In genomic region chr4:106614180-106614797, GRCm38 (mm10) we compare ENCODE assay signal across 8 mouse cellular contexts. TPM values are rescaled to one million over a fixed set of nuclear protein-coding genes. Genes with fewer than 3 reads are reported as not detected.
DNase-seq lines count a peak whose midpoint lies in the region; ATAC-seq and TF ChIP-seq lines count a peak whose summit lies in the region.

No protein-coding gene starts in this region.

- H3K4me1 ChIP-seq in embryonic facial prominence, embryonic 12.5 days, result peaks cover 10% of the 10 kb centered on the region
- peaks cover 4% of the 10 kb centered on the region; the same call in 1 of the 2 replicates for H3K4me1 ChIP-seq in limb, embryonic 14.5 days (ENCODE audit: control insufficient read depth, insufficient read depth, low read length)
- peaks cover 15% of the 10 kb centered on the region for H3K4me1 ChIP-seq in midbrain, embryonic 15.5 days

- no peak overlapping the region for H3K4me3 ChIP-seq in embryonic facial prominence, embryonic 12.5 days
- no peak overlapping the region for H3K4me3 ChIP-seq in limb, embryonic 14.5 days (replicated peaks; ENCODE audit: low read length)
- H3K4me3 ChIP-seq in midbrain, embryonic 15.5 days, result no peak overlapping the region

- no peak overlapping the region for H3K9ac ChIP-seq in embryonic facial prominence, embryonic 12.5 days
- H3K9ac ChIP-seq in limb, embryonic 14.5 days (ENCODE audit: low read depth, low read length, severe bottlenecking), result no peak overlapping the region
- H3K9ac ChIP-seq in midbrain, embryonic 15.5 days, result peak overlapping the region; percentile 8; the same call in 1 of the 2 replicates

- DNase-seq in 416B (ENCODE audit: low read depth), result peak; percentile 69
- peak; percentile 58 for DNase-seq in adrenal gland, postnatal 25 days
- DNase-seq in heart, adult 8-10 months (ENCODE audit: low spot score), result peak; percentile 20
- DNase-seq in kidney, adult 9 months, result peak; percentile 70
- peak; percentile 71 for DNase-seq in limb, embryonic 14.5 days (ENCODE audit: low spot score)
- DNase-seq in spleen, postnatal 4 days (ENCODE audit: low spot score in 2 of 2), result peak; percentile 55 to 80

- no peaks in the 10 kb centered on the region for H3K36me3 ChIP-seq in embryonic facial prominence, embryonic 12.5 days
- no peaks in the 10 kb centered on the region for H3K36me3 ChIP-seq in limb, embryonic 14.5 days (ENCODE audit: control insufficient read depth, insufficient read depth, low read length)
- H3K36me3 ChIP-seq in midbrain, embryonic 15.5 days (replicated peaks), result no peaks in the 10 kb centered on the region

- peak; percentile 78 for ATAC-seq in embryonic facial prominence, embryonic 12.5 days (ENCODE audit: insufficient number of reproducible peaks, insufficient read depth, low FRiP score, low TSS enrichment)
- ATAC-seq in limb, embryonic 14.5 days (ENCODE audit: low FRiP score, low read depth), result peak; percentile 61
- ATAC-seq in midbrain, embryonic 15.5 days (replicated peaks), result peak; percentile 86

- no peak overlapping the region for H3K4me2 ChIP-seq in embryonic facial prominence, embryonic 12.5 days (replicated peaks)
- no peak overlapping the region for H3K4me2 ChIP-seq in limb, embryonic 14.5 days (replicated peaks; ENCODE audit: low read depth, low read length, severe bottlenecking)
- H3K4me2 ChIP-seq in midbrain, embryonic 15.5 days, result no peak overlapping the region

- 42% methylated on average over 7 of the region's 7 CpGs for WGBS in embryonic facial prominence, embryonic 12.5 days
- WGBS in limb, embryonic 14.5 days, result 41% methylated on average over 7 of the region's 7 CpGs
- WGBS in midbrain, embryonic 15.5 days, result 37% methylated on average over 7 of the region's 7 CpGs

- H3K9me3 ChIP-seq in embryonic facial prominence, embryonic 12.5 days, result no peaks in the 10 kb centered on the region
- H3K9me3 ChIP-seq in limb, embryonic 14.5 days (ENCODE audit: control insufficient read depth, low read length), result no peaks in the 10 kb centered on the region
- no peaks in the 10 kb centered on the region for H3K9me3 ChIP-seq in midbrain, embryonic 15.5 days

- H3K27ac ChIP-seq in embryonic facial prominence, embryonic 12.5 days, result no peak overlapping the region
- no peak overlapping the region for H3K27ac ChIP-seq in limb, embryonic 14.5 days (replicated peaks; ENCODE audit: low read depth, low read length)
- H3K27ac ChIP-seq in midbrain, embryonic 15.5 days, result no peak overlapping the region

- H3K27me3 ChIP-seq in embryonic facial prominence, embryonic 12.5 days, result peaks cover 4% of the 10 kb centered on the region
- no peaks in the 10 kb centered on the region for H3K27me3 ChIP-seq in limb, embryonic 14.5 days (ENCODE audit: control insufficient read depth, insufficient read depth, low read length)
- no peaks in the 10 kb centered on the region for H3K27me3 ChIP-seq in midbrain, embryonic 15.5 days (replicated peaks)

- TF ChIP-seq POLR2A in limb, embryonic 14.5 days (IDR thresholded peaks at IDR 0.05; ENCODE audit: borderline replicate concordance, extremely low read depth, insufficient read depth, insufficient read length), result no peak

RNA-seq across cellular contexts. Expression of gene Lexm, which starts 2.8 kb away (rescaled TPM):
- not detected in 2 replicates for total RNA-seq in adrenal gland, postnatal 25 days (2021)
- polyA plus RNA-seq in embryonic facial prominence, embryonic 12.5 days (2016; fragmentation: Nextera tagmentation; extraction: Ambion mirVana), result 0.40 and 0.76 TPM in 2 replicates
- total RNA-seq in heart, adult 8-10 months (2022), result not detected
- polyA plus RNA-seq in limb, embryonic 14.5 days (2012; rRNA removed), result not detected in 2 replicates
- not detected in 2 replicates for polyA plus RNA-seq in limb, embryonic 14.5 days (2014; fragmentation: Nextera tagmentation; extraction: Ambion mirVana)
- not detected in 2 replicates for polyA plus RNA-seq in midbrain, embryonic 15.5 days (2015; fragmentation: Nextera tagmentation; extraction: Ambion mirVana)

RNA-seq across cellular contexts. Expression of gene Ttc22, which starts 7.9 kb away (rescaled TPM):
- not detected in 2 replicates for total RNA-seq in adrenal gland, postnatal 25 days (2021)
- 0.61 and 0.95 TPM in 2 replicates for polyA plus RNA-seq in embryonic facial prominence, embryonic 12.5 days (2016; fragmentation: Nextera tagmentation; extraction: Ambion mirVana)
- total RNA-seq in heart, adult 8-10 months (2022), result under 1 TPM in 2 of 4 experiments, not detected in 2; 0.11 to 0.16 TPM
- polyA plus RNA-seq in limb, embryonic 14.5 days (2012; rRNA removed), result 3.8 and 5.9 TPM in 2 replicates
- 6.9 and 7.0 TPM in 2 replicates for polyA plus RNA-seq in limb, embryonic 14.5 days (2014; fragmentation: Nextera tagmentation; extraction: Ambion mirVana)
- 3.4 and 4.4 TPM in 2 replicates for polyA plus RNA-seq in midbrain, embryonic 15.5 days (2015; fragmentation: Nextera tagmentation; extraction: Ambion mirVana)

RNA-seq across cellular contexts. Expression of gene Pars2, which starts 36.6 kb away (rescaled TPM):
- 5.6 and 7.5 TPM in 2 replicates for total RNA-seq in adrenal gland, postnatal 25 days (2021)
- 15.3 and 16.9 TPM in 2 replicates for polyA plus RNA-seq in embryonic facial prominence, embryonic 12.5 days (2016; fragmentation: Nextera tagmentation; extraction: Ambion mirVana)
- 1 to 10 TPM; 3.9 to 5.7 (median 5.3) TPM for total RNA-seq in heart, adult 8-10 months (2022)
- polyA plus RNA-seq in limb, embryonic 14.5 days (2012; rRNA removed), result 14.3 and 14.6 TPM in 2 replicates
- polyA plus RNA-seq in limb, embryonic 14.5 days (2014; fragmentation: Nextera tagmentation; extraction: Ambion mirVana), result 14.0 and 14.2 TPM in 2 replicates
- 9.7 and 10.4 TPM in 2 replicates for polyA plus RNA-seq in midbrain, embryonic 15.5 days (2015; fragmentation: Nextera tagmentation; extraction: Ambion mirVana)

RNA-seq across cellular contexts. Expression of gene Dhcr24, which starts 53.5 kb away (rescaled TPM):
- 428 and 448 TPM in 2 replicates for total RNA-seq in adrenal gland, postnatal 25 days (2021)
- 5.5 and 6.0 TPM in 2 replicates for polyA plus RNA-seq in embryonic facial prominence, embryonic 12.5 days (2016; fragmentation: Nextera tagmentation; extraction: Ambion mirVana)
- total RNA-seq in heart, adult 8-10 months (2022), result 1 to 10 TPM; 1.7 to 2.0 (median 1.8) TPM
- 57.6 and 66.1 TPM in 2 replicates for polyA plus RNA-seq in limb, embryonic 14.5 days (2012; rRNA removed)
- polyA plus RNA-seq in limb, embryonic 14.5 days (2014; fragmentation: Nextera tagmentation; extraction: Ambion mirVana), result 19.3 and 19.4 TPM in 2 replicates
- polyA plus RNA-seq in midbrain, embryonic 15.5 days (2015; fragmentation: Nextera tagmentation; extraction: Ambion mirVana), result 6.0 and 6.2 TPM in 2 replicates

Comparison
In these comparisons a context has a peak if more than half of its experiments do, and no peak if none do; other contexts are left out.
1. DNase-seq: peak in every context shown above with its lines; median percentile 71 in limb, embryonic 14.5 days; 70 in kidney, adult 9 months; 69 in 416B; 68 in spleen, postnatal 4 days; 58 in adrenal gland, postnatal 25 days; 20 in heart, adult 8-10 months.